Mouse (Mus musculus): ENCODE measurements at regions not wholly inside any gene's neighbourhood (a gene's known extent, or its start where the extent isn't known, plus 50 kb on each side); places are given as distances from the start of the nearest gene placed in this dataset.
A peak's percentile ranks its signal among the peaks of the same experiment; 100 is the strongest.

DNA sequence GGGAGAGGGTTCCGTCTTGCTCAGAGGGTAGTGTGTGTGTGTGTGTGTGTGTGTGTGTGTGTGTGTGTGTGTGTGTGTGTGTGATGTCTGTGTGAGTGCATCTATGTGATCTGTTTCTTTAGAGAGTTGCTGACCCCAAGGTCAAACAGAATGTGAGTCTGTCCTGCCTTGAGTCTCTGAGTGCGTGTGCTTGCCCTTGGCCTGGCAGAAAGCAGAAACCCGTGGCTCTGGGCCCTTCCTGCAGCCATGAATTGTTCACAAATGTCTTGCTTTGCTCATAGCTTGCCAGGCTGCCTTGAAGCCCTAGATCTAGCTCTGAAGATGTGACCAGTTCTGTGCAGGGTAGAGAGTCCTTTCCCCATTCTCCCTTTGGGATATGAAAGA lies 76.4 kb upstream of the Pmepa1 start:
- H3K27me3 ChIP-seq (ENCODE audit: control insufficient read depth, insufficient read depth, low read length) = no peaks in the 10 kb centered on the region
- no peaks in the 10 kb centered on the region for H3K9me3 ChIP-seq (ENCODE audit: control insufficient read depth, low read length)
- H3K9ac ChIP-seq (ENCODE audit: low read length) = no peak overlapping the region
- DNase-seq (ENCODE audit: low spot score) = no peak
- 47% methylated on average over 3 of the region's 3 CpGs for WGBS
- ATAC-seq (ENCODE audit: insufficient read depth, low FRiP score, low TSS enrichment) = no peak
- H3K4me3 ChIP-seq (ENCODE audit: low read depth, low read length) = no peak overlapping the region
- H3K36me3 ChIP-seq (ENCODE audit: control insufficient read depth, insufficient read depth, low read length) = no peaks in the 10 kb centered on the region
- 0 out of 2 replicates have a peak overlapping the region, but pooled peaks have one; percentile 49 for H3K27ac ChIP-seq (ENCODE audit: low read depth, low read length)
- H3K4me1 ChIP-seq (ENCODE audit: control insufficient read depth, insufficient read depth, low read length) = 0 out of 2 replicates have a peak, but pooled peaks cover 4% of the 10 kb centered on the region
- no peak overlapping the region for H3K4me2 ChIP-seq (ENCODE audit: low read depth)

DNA sequence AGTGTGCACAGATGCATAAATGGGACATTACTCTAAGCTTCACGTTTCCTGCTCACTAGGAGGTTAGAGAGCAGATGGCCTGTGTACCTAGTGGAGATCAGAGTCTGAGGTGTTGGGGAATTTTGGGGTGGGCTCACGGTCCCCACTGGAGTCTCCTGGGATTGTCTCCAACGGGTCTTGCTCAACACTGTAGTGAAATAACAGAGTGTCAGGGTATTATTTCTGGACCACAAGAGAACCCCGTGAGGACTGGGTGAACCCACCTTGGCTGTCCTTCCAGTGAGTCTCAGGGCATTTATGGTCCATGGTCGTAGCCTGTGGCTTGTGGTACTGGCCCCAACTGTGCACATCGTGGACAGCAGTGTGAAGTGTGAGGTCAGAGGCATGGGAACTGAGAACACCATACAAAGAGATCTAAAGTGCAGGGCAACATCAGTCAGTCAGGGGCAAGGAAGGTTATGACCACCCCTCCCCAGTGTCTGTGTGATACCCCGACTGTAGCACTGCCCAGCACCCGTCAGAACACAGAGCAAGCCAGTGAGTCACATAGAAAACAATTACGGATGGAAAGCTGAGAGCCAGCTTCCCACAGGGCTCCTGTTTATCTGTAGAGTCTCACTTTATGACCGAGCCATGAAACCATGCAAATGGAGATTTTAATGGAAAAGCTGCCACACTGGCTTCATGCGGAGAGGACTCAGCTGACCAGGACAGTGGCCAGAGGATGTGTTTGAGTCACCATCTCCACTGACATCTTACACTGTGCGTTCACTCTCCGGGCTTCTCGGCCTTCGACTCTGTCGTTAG lies 77.3 kb upstream of the Pmepa1 start:
- DNase-seq (ENCODE audit: low spot score) = no peak
- Histone ChIP-seq H3K4me1 (ENCODE audit: control insufficient read depth, insufficient read depth, low read length) (0 out of 2 replicates have a peak, but pooled peaks cover 4% of the 10 kb centered on the region), H3K4me2 (ENCODE audit: low read depth) (no peak overlapping the region), H3K4me3 (ENCODE audit: low read depth, low read length) (no peak overlapping the region), H3K36me3 (ENCODE audit: control insufficient read depth, insufficient read depth, low read length) (no peaks in the 10 kb centered on the region), H3K27me3 (ENCODE audit: control insufficient read depth, insufficient read depth, low read length) (no peaks in the 10 kb centered on the region), H3K9me3 (ENCODE audit: control insufficient read depth, low read length) (no peaks in the 10 kb centered on the region), H3K27ac (ENCODE audit: low read depth, low read length) (no peak overlapping the region), H3K9ac (ENCODE audit: low read length) (no peak overlapping the region)
- no peak for ATAC-seq (ENCODE audit: insufficient read depth, low FRiP score, low TSS enrichment)
- 73% methylated on average over 16 of the region's 16 CpGs for WGBS

DNA sequence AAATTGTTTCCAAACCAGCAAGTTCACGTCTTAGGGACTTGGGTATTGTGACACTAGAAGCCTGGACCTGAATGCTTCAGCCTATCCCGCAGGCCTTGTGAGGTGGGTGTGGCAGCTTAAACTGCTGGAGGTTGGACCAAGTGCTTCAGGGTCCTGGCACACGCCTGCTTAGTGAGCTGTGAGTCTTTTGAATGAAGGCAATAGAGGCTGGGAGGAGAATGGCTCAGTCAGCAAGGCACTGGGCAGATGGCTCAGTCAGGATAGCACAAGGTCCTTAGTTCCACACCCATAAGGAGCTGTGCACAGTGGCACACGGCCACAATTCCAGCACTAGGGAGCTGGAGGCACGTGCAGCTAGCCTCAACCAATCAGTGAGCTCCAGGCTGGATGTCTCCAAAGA lies 80.5 kb upstream of the Pmepa1 start:
- Histone ChIP-seq H3K27ac (ENCODE audit: low read depth, low read length) (no peak overlapping the region), H3K9me3 (ENCODE audit: control insufficient read depth, low read length) (no peaks in the 10 kb centered on the region), H3K27me3 (ENCODE audit: control insufficient read depth, insufficient read depth, low read length) (no peaks in the 10 kb centered on the region), H3K4me2 (ENCODE audit: low read depth) (no peak overlapping the region), H3K4me3 (ENCODE audit: low read depth, low read length) (no peak overlapping the region), H3K4me1 (ENCODE audit: control insufficient read depth, insufficient read depth, low read length) (0 out of 2 replicates have a peak, but pooled peaks cover 4% of the 10 kb centered on the region), H3K9ac (ENCODE audit: low read length) (no peak overlapping the region), H3K36me3 (ENCODE audit: control insufficient read depth, insufficient read depth, low read length) (no peaks in the 10 kb centered on the region)
- ATAC-seq (ENCODE audit: insufficient read depth, low FRiP score, low TSS enrichment) = no peak
- 58% methylated on average over 5 of the region's 5 CpGs for WGBS
- DNase-seq (ENCODE audit: low spot score) = no peak

GRCm38 (mm10) chr2:173365441-173366166 lies 89.3 kb upstream of the Pmepa1 start:
- peak overlapping the region; percentile 36 for H3K4me2 ChIP-seq (ENCODE audit: low read depth)
- no peaks in the 10 kb centered on the region for H3K9me3 ChIP-seq (ENCODE audit: control insufficient read depth, low read length)
- H3K27ac ChIP-seq (ENCODE audit: low read depth, low read length) = no peak overlapping the region
- 0 out of 2 replicates have a peak overlapping the region, but pooled peaks have one; percentile 13 for H3K4me3 ChIP-seq (ENCODE audit: low read depth, low read length)
- no peaks in the 10 kb centered on the region for H3K4me1 ChIP-seq (ENCODE audit: control insufficient read depth, insufficient read depth, low read length)
- H3K9ac ChIP-seq (ENCODE audit: low read length) = no peak overlapping the region; the same call in 1 of the 2 replicates
- peak; percentile 23; the same call in 1 of the 2 replicates for ATAC-seq (ENCODE audit: insufficient read depth, low FRiP score, low TSS enrichment)
- DNase-seq (ENCODE audit: low spot score) = no peak
- 15% methylated on average over 24 of the region's 24 CpGs for WGBS
- no peaks in the 10 kb centered on the region for H3K36me3 ChIP-seq (ENCODE audit: control insufficient read depth, insufficient read depth, low read length)
- peaks cover 5% of the 10 kb centered on the region; the same call in 1 of the 2 replicates for H3K27me3 ChIP-seq (ENCODE audit: control insufficient read depth, insufficient read depth, low read length)

GRCm38 (mm10) chr2:173366734-173367133 lies 90.4 kb upstream of the Pmepa1 start:
- Histone ChIP-seq H3K4me3 (ENCODE audit: low read depth, low read length) (no peak overlapping the region), H3K4me2 (ENCODE audit: low read depth) (no peak overlapping the region), H3K27ac (ENCODE audit: low read depth, low read length) (no peak overlapping the region), H3K27me3 (ENCODE audit: control insufficient read depth, insufficient read depth, low read length) (peaks cover 5% of the 10 kb centered on the region; the same call in 1 of the 2 replicates), H3K9ac (ENCODE audit: low read length) (no peak overlapping the region), H3K36me3 (ENCODE audit: control insufficient read depth, insufficient read depth, low read length) (no peaks in the 10 kb centered on the region), H3K9me3 (ENCODE audit: control insufficient read depth, low read length) (no peaks in the 10 kb centered on the region), H3K4me1 (ENCODE audit: control insufficient read depth, insufficient read depth, low read length) (no peaks in the 10 kb centered on the region)
- DNase-seq (ENCODE audit: low spot score) (no peak), ATAC-seq (ENCODE audit: insufficient read depth, low FRiP score, low TSS enrichment) (no peak)
- WGBS = 74% methylated on average over 11 of the region's 11 CpGs

DNA sequence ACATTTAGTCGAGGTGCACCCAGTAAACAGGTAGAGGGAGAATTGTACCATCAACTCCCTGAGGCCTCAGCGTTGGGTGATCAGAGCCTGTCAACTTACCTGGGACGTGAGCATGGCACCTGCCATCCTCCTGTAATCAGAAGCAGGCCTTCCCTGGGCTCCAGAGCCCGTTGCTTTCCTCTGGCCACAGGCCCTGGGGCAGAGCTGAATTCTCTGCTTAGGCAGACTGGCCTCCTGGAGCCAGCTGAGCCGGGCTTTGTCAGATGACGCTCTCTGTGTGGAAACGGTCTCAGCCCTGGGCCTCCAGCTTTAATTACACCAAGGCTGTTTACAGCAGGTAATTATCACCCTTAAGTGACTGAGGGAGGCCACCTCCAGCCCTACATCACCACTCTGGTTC lies 92.6 kb upstream of the Pmepa1 start:
- no peak for ATAC-seq (ENCODE audit: insufficient read depth, low FRiP score, low TSS enrichment)
- WGBS = 30% methylated on average over 7 of the region's 7 CpGs

GRCm38 (mm10) chr2:173376926-173377325 lies 100.6 kb upstream of the Pmepa1 start:
- WGBS = 76% methylated on average over 6 of the region's 6 CpGs

More for the DNA sequence above, 92.6 kb upstream of the Pmepa1 start:
- Histone ChIP-seq H3K4me3 (ENCODE audit: low read depth, low read length) (no peak overlapping the region), H3K27ac (ENCODE audit: low read depth, low read length) (no peak overlapping the region), H3K36me3 (ENCODE audit: control insufficient read depth, insufficient read depth, low read length) (no peaks in the 10 kb centered on the region), H3K9ac (ENCODE audit: low read length) (no peak overlapping the region), H3K4me1 (ENCODE audit: control insufficient read depth, insufficient read depth, low read length) (no peaks in the 10 kb centered on the region), H3K9me3 (ENCODE audit: control insufficient read depth, low read length) (no peaks in the 10 kb centered on the region), H3K4me2 (ENCODE audit: low read depth) (no peak overlapping the region), H3K27me3 (ENCODE audit: control insufficient read depth, insufficient read depth, low read length) (peaks cover 5% of the 10 kb centered on the region; the same call in 1 of the 2 replicates)
- DNase-seq (ENCODE audit: low spot score) = no peak

DNA sequence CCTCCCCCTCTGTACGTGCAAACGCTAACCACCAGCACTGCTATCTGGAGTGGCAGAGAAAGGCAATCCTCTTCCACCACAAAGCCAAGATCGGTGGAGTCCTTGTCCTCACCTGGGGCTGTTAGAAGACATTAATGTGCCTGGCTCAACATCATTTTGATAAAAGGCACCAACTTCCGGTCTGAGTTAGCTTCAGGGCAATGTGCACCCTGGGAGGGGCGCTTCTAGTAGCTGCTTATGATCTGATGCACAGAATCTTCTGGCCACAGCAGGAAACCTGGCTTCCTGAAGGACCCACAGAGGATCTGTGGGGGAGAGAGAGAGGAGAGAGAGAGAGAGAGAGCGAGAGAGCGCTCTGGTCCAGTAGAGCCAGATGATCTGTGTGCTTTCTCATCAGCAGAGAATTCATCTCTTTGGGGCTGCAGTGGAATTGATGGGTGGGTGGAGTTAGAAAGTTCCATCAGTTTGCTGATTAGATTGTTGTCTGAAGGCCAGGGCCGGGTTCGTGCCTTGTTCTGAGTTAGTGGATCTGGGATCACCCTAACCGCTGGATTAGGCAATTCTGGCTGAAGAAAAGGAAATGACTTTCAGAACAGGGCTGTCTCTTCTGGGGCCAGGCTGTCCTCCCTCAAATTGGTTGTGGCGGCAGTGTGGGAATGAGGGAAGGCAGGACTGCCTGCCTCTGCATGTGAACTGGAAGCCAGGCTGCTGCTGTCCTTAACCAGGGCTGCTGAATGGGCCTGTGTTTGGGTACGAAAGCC lies 101.3 kb upstream of the Pmepa1 start:
- H3K27me3 ChIP-seq (ENCODE audit: control insufficient read depth, insufficient read depth, low read length) = no peaks in the 10 kb centered on the region
- H3K9ac ChIP-seq (ENCODE audit: low read length) = no peak overlapping the region
- ATAC-seq (ENCODE audit: insufficient read depth, low FRiP score, low TSS enrichment) (no peak), DNase-seq (ENCODE audit: low spot score) (no peak)
- 67% methylated on average over 10 of the region's 12 CpGs for WGBS
- H3K4me3 ChIP-seq (ENCODE audit: low read depth, low read length) = no peak overlapping the region
- H3K36me3 ChIP-seq (ENCODE audit: control insufficient read depth, insufficient read depth, low read length) = no peaks in the 10 kb centered on the region
- no peak overlapping the region for H3K4me2 ChIP-seq (ENCODE audit: low read depth)
- H3K9me3 ChIP-seq (ENCODE audit: control insufficient read depth, low read length) = no peaks in the 10 kb centered on the region
- H3K4me1 ChIP-seq (ENCODE audit: control insufficient read depth, insufficient read depth, low read length) = no peaks in the 10 kb centered on the region; the same call in 1 of the 2 replicates
- H3K27ac ChIP-seq (ENCODE audit: low read depth, low read length) = no peak overlapping the region

More at GRCm38 (mm10) chr2:173376926-173377325, 100.6 kb upstream of the Pmepa1 start:
- Histone ChIP-seq H3K27ac (ENCODE audit: low read depth, low read length) (no peak overlapping the region), H3K27me3 (ENCODE audit: control insufficient read depth, insufficient read depth, low read length) (no peaks in the 10 kb centered on the region), H3K9ac (ENCODE audit: low read length) (no peak overlapping the region), H3K36me3 (ENCODE audit: control insufficient read depth, insufficient read depth, low read length) (no peaks in the 10 kb centered on the region), H3K4me1 (ENCODE audit: control insufficient read depth, insufficient read depth, low read length) (no peaks in the 10 kb centered on the region; the same call in 1 of the 2 replicates), H3K4me3 (ENCODE audit: low read depth, low read length) (no peak overlapping the region), H3K4me2 (ENCODE audit: low read depth) (no peak overlapping the region), H3K9me3 (ENCODE audit: control insufficient read depth, low read length) (no peaks in the 10 kb centered on the region)
- DNase-seq (ENCODE audit: low spot score) = no peak
- no peak for ATAC-seq (ENCODE audit: insufficient read depth, low FRiP score, low TSS enrichment)

Measured in neural tube, embryonic 11.5 days (tissue).